Mouse (Mus musculus): ENCODE measurements around the gene Gpr161.

DNA sequence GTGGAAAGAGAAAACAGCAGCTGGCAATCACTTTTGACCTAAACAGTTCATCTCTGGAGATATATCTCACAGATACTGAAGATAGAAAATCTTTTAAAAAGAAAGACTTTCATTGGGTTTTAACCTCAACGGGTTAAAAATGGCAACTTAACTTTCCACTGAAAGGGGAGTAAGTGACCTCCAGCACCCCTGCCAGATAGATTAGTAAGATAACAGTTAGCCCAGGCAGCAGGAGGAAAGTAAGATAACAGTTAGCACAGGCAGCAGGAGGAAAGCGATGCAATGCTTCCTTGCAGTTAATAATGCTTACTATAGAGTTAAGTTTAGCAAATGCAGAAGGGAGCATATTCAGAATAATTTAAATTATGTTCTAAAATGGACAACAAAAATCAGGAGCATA, 60.8 kb downstream of the Gpr161 start:
- TF ChIP-seq CTCF (IDR thresholded peaks at IDR 0.05; ENCODE audit: low read depth) = no peak
- TF ChIP-seq EP300 (IDR thresholded peaks at IDR 0.05; ENCODE audit: low read depth) = no peak
